Mouse (Mus musculus) neural tube, embryonic 15.5 days (tissue): ENCODE results near the gene Rnf38. TPM values are rescaled to one million over a fixed set of nuclear protein-coding genes. Genes with fewer than 3 reads are reported as not detected.

ENCODE experiments used
- ATAC-seq: fragments of 200-750 bp; cut with Nextera tagmentation; 2 replicates; pipeline ENCODE4 v1.8.0; 2017; ENCODE audit warnings: mild to moderate bottlenecking, moderate TSS enrichment, moderate library complexity; ENCODE audit not compliant: low FRiP score
- H3K27ac ChIP-seq: fragments of 300-500 bp; sonication (generic); replicated peaks from 2 replicates; pipeline ENCODE4 v1.5.1; 2015; ENCODE audit warnings: mild to moderate bottlenecking, inconsistent platforms
- H3K27me3 ChIP-seq: fragments of 300-500 bp; sonication (generic); replicated peaks from 2 replicates; pipeline ENCODE4 v1.6.1; 2015; ENCODE audit warnings: inconsistent platforms
- H3K36me3 ChIP-seq: fragments of 300-500 bp; sonication (generic); 2 replicates; pipeline ENCODE4 v1.6.1; 2015; ENCODE audit warnings: inconsistent platforms
- H3K4me1 ChIP-seq: fragments of 300-500 bp; sonication (generic); 2 replicates; pipeline ENCODE4 v1.6.1; 2015; ENCODE audit warnings: inconsistent platforms
- H3K4me2 ChIP-seq: fragments of 300-500 bp; sonication (generic); 2 replicates; pipeline ENCODE4 v1.6.1; 2015; ENCODE audit warnings: inconsistent platforms, mild to moderate bottlenecking, moderate library complexity
- H3K4me3 ChIP-seq: fragments of 300-500 bp; sonication (generic); replicated peaks from 2 replicates; pipeline ENCODE4 v1.5.1; 2015; ENCODE audit warnings: mild to moderate bottlenecking, inconsistent platforms
- H3K9ac ChIP-seq: fragments of 300-500 bp; sonication (generic); replicated peaks from 2 replicates; pipeline ENCODE4 v1.6.1; 2015; ENCODE audit warnings: mild to moderate bottlenecking, inconsistent platforms
- H3K9me3 ChIP-seq: fragments of 300-500 bp; sonication (generic); replicated peaks from 2 replicates; pipeline ENCODE4 v1.6.1; 2016; ENCODE audit warnings: inconsistent platforms
- WGBS: fragments of 180-500 bp; shearing (Covaris S2); methylation state at CpG from one replicate; pipeline ENCODE4 v1.1.7; 2015; ENCODE audit warnings: mixed read lengths; 5-methylcytosine and 5-hydroxymethylcytosine counted together
- polyA plus RNA-seq: library from polyadenylated mRNA; unstranded; fragments of >200 nt; fragmentation: Nextera tagmentation; extraction: Ambion mirVana; gene quantifications from 2 replicates; pipeline ENCODE4 v1.2.1, GENCODE M21; 2015

The Rnf38 gene
- polyA plus RNA-seq, 1 experiment from 2014 or later, result 23.4 TPM

GRCm38 (mm10) chr4:44249705-44250104 lies 16.1 kb upstream of the Rnf38 start:
- no peaks in the 10 kb centered on the region for H3K27me3 ChIP-seq
- peaks cover 20% of the 10 kb centered on the region for H3K4me1 ChIP-seq
- no peak overlapping the region for H3K27ac ChIP-seq
- H3K4me3 ChIP-seq, result no peak overlapping the region
- peak overlapping the region; percentile 31 for H3K4me2 ChIP-seq
- no peak for ATAC-seq
- no peaks in the 10 kb centered on the region for H3K36me3 ChIP-seq
- no peak overlapping the region for H3K9ac ChIP-seq
- H3K9me3 ChIP-seq, result no peaks in the 10 kb centered on the region
- 4% methylated on average over 10 of the region's 10 CpGs for WGBS

DNA sequence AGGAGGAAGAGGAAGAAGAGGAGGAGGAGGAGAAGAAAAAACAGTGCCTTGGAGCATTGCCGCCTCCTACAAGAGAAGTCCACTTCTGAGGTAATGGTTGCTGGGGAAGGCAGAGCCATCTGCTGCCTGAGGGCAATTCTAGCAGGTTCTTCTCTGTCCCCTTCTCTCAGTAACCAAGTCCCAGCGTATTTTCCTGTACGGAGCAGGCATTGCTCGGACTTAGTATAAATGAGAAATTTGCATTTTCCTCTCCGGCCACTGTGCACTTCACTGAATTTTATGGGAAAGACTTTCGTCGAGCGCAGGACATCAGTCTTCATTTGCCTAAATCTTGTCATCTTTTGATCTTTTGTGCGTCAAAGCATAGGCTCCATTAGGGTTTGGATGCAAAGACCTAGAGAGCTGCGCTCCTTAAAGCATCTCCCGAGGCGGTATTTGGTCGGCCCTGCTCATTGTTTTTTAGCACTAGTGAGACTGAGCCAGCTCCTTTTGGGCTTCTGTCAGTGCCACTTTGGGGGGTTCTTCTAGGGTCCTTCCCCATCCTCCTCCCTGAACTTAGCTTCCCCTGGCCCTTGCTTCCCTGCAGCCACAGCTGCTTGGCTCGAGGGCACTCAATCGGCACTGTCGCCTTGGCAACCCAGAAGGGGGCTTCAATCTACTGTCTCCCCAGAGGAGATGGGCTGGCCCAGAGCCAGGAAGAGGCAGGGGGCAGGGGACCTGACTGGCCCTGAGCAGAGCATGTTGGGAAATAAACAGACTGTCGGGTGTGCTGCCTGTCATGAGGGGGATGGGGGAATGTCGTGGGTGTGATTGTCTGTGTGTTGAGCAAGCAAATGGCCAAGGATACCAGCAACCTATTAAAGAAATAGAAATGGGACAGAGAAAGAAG lies 13.7 kb upstream of the Rnf38 start:
- Histone ChIP-seq H3K27ac (peak overlapping the region; percentile 75), H3K4me3 (0 out of 2 replicates have a peak overlapping the region, but pooled peaks have one; percentile 4), H3K4me1 (peaks cover 13% of the 10 kb centered on the region), H3K9ac (no peak overlapping the region), H3K9me3 (no peaks in the 10 kb centered on the region), H3K4me2 (peak overlapping the region; percentile 46), H3K27me3 (no peaks in the 10 kb centered on the region), H3K36me3 (no peaks in the 10 kb centered on the region)
- ATAC-seq, result peak; percentile 88
- WGBS, result 6% methylated on average over 18 of the region's 18 CpGs

DNA sequence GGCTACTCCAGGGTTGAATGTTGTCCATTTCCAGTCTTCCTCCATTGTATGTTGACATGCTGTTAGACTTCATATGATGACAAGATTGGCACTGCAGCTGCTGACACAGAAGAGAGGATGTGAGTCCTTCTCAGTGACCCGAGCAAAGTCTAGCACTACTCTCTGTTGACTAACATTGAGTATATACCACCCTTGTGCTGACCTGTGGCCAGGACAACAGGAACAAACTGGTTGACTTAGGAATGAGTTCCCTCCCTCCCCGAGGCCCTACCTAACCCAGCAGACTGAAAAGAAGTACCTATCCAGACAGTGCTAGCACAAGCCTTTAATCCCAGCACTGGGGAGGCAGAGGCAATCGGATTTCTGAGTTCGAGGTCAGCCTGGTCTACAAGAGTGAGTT lies 12.7 kb upstream of the Rnf38 start:
- 87% methylated on average over 4 of the region's 4 CpGs for WGBS
- Histone ChIP-seq H3K27ac (no peak overlapping the region), H3K9ac (no peak overlapping the region), H3K4me3 (no peak overlapping the region), H3K4me2 (no peak overlapping the region), H3K27me3 (no peaks in the 10 kb centered on the region), H3K36me3 (no peaks in the 10 kb centered on the region), H3K4me1 (peaks cover 12% of the 10 kb centered on the region), H3K9me3 (no peaks in the 10 kb centered on the region)
- ATAC-seq, result no peak

DNA sequence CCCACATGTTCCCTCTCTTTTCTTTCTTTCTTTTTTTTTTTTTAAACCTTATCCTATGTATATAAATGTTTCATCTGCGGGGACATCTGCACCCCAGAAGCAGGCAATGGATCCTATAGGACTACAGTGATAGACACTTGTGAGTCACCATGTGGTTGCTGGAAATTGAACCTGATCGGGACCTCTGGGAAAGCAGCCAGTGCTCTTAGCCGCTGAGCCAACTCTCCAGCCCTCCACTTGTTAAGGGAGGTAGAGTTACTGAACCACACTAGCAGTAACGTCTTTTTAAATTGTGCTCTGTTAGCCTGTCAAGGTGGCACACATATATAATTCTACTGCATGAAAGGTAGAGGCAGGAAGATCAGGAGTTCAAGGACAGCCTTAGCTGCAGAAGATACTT lies 8.0 kb upstream of the Rnf38 start:
- Histone ChIP-seq H3K27ac (no peak overlapping the region), H3K9me3 (no peaks in the 10 kb centered on the region), H3K4me2 (no peak overlapping the region), H3K9ac (no peak overlapping the region), H3K4me1 (no peaks in the 10 kb centered on the region), H3K4me3 (no peak overlapping the region), H3K27me3 (no peaks in the 10 kb centered on the region), H3K36me3 (no peaks in the 10 kb centered on the region)
- ATAC-seq, result no peak
- WGBS, result 60% methylated on average over 4 of the region's 4 CpGs

DNA sequence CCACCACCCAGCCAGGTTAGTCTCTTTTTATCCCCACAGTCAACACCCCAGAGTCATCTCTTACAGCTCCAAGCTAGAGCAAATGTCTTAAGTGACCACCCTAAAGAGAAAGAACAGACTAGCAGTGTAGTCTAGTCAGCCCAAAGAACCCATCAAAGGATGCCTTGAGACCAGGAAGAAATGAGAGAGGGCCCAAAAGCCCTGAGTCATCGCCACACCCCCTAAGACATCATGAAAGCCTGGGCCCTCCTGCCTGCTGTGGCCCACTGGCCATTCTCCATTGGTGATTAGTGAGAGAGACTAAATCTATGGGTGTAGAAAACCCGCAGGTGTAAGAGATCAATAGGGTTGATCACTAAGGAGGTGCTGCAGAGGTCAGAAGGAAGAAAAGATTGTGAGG lies 2.4 kb upstream of the Rnf38 start:
- ATAC-seq, result no peak

DNA sequence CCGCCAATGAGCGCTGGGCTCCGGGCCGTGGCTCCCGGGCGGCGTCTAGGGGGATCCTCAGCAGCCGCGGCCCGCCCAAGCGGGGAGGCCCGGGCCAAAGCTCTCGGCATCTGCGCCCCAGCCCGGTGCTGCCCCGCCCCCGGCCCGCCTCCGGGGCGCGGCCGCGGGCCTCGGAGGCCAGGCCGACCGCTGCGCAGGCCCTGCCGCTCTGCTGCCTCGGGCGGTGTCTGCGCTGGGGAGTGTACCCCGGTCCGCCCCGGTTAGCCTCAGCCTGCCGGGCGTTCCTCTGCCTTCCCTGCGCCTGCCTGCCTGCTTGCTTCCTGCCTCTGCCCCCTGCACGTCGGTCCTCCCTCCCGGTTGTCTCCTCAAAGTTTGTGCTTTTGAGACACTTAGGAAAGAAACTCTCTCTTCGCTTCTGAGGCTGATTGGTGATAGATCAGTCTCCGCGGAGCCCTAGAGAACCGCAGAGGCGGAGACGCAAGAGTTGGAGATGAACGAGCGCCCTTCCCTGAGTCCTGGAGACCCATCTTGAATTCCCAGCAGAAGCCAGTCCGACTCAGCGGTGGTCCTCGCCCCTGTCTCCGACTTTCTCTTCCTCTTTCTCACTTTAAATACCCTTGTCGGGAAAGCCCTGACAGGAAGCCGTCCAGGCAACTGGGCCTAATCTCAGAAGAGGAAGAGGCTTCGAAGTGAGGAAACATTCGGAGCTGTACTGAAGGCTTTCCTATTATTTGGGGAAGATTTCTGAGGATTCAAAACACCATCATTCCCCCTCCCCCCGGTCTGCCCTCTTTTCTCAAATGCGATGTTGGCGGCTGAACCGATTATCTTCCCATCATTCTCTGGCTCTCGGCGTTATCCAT lies 646 bp upstream of the Rnf38 start:
- WGBS, result under 1% methylated on average over 50 of the region's 62 CpGs
- peak overlapping the region; percentile 85 for H3K4me2 ChIP-seq
- H3K4me3 ChIP-seq, result peak overlapping the region; percentile 87
- peak overlapping the region; percentile 88 for H3K27ac ChIP-seq
- no peaks in the 10 kb centered on the region for H3K9me3 ChIP-seq
- no peaks in the 10 kb centered on the region for H3K36me3 ChIP-seq
- no peaks in the 10 kb centered on the region for H3K27me3 ChIP-seq
- H3K9ac ChIP-seq, result peak overlapping the region; percentile 84
- peak; percentile 97 for ATAC-seq
- H3K4me1 ChIP-seq, result peaks cover 34% of the 10 kb centered on the region

More for the DNA sequence above, 2.4 kb upstream of the Rnf38 start:
- H3K4me2 ChIP-seq, result no peak overlapping the region
- H3K9me3 ChIP-seq, result no peaks in the 10 kb centered on the region
- peaks cover 30% of the 10 kb centered on the region for H3K4me1 ChIP-seq
- H3K36me3 ChIP-seq, result no peaks in the 10 kb centered on the region
- H3K27ac ChIP-seq, result no peak overlapping the region
- no peaks in the 10 kb centered on the region for H3K27me3 ChIP-seq
- no peak overlapping the region for H3K4me3 ChIP-seq
- 82% methylated on average over 2 of the region's 2 CpGs for WGBS
- no peak overlapping the region for H3K9ac ChIP-seq

- Histone ChIP-seq H3K9me3 (no peaks in the 10 kb centered on the region), H3K36me3 (no peaks in the 10 kb centered on the region), H3K4me3 (peak overlapping the region; percentile 87), H3K4me1 (peaks cover 38% of the 10 kb centered on the region), H3K27me3 (no peaks in the 10 kb centered on the region), H3K9ac (peak overlapping the region; percentile 84), H3K4me2 (peak overlapping the region; percentile 85), H3K27ac (peak overlapping the region; percentile 88)
- WGBS, result under 1% methylated on average over 40 of the region's 68 CpGs
- peak; percentile 46 for ATAC-seq
Measured at GRCm38 (mm10) chr4:44232771-44233712, 547 bp downstream of the Rnf38 start.

GRCm38 (mm10) chr4:44225128-44225527 lies 8.5 kb downstream of the Rnf38 start:
- H3K27me3 ChIP-seq, result no peaks in the 10 kb centered on the region
- no peak overlapping the region for H3K9ac ChIP-seq
- H3K27ac ChIP-seq, result no peak overlapping the region
- no peak overlapping the region for H3K4me2 ChIP-seq
- 85% methylated on average over 10 of the region's 10 CpGs for WGBS
- H3K9me3 ChIP-seq, result no peaks in the 10 kb centered on the region
- H3K36me3 ChIP-seq, result no peaks in the 10 kb centered on the region
- ATAC-seq, result no peak
- H3K4me3 ChIP-seq, result no peak overlapping the region
- H3K4me1 ChIP-seq, result peaks cover 25% of the 10 kb centered on the region

DNA sequence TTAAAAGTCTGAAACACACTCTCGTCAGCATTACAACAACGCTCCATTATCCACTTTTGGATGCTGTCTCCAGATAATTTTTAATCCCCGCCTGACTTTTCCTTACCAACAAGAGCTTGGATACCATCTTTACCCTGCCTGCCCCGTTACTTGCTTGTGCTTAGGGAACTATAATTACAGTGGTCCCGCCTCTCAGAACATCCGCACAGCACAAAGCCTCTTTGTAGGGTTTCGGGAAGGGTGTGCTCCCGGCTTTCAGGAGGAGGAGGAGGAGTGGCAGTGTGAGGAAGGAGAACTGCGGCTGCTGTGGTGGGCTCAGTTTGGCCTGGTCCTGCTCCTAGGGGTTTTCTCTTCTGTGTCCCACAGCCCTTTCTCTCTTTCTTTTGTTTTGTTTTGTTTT lies 9.4 kb downstream of the Rnf38 start:
- WGBS, result 14% methylated on average over 9 of the region's 9 CpGs
- no peaks in the 10 kb centered on the region for H3K9me3 ChIP-seq
- H3K36me3 ChIP-seq, result no peaks in the 10 kb centered on the region
- H3K4me2 ChIP-seq, result peak overlapping the region; percentile 28
- no peak overlapping the region for H3K9ac ChIP-seq
- peaks cover 25% of the 10 kb centered on the region for H3K4me1 ChIP-seq
- H3K4me3 ChIP-seq, result no peak overlapping the region
- H3K27ac ChIP-seq, result no peak overlapping the region
- H3K27me3 ChIP-seq, result no peaks in the 10 kb centered on the region
- no peak for ATAC-seq

- H3K4me3 ChIP-seq, result no peak overlapping the region
- H3K4me1 ChIP-seq, result peaks cover 21% of the 10 kb centered on the region
- H3K4me2 ChIP-seq, result no peak overlapping the region
- no peaks in the 10 kb centered on the region for H3K9me3 ChIP-seq
- H3K27ac ChIP-seq, result no peak overlapping the region
- no peaks in the 10 kb centered on the region for H3K27me3 ChIP-seq
- H3K9ac ChIP-seq, result no peak overlapping the region
- no peaks in the 10 kb centered on the region for H3K36me3 ChIP-seq
- 71% methylated on average over 4 of the region's 4 CpGs for WGBS
- no peak for ATAC-seq
Measured at GRCm38 (mm10) chr4:44223444-44223843, 10.1 kb downstream of the Rnf38 start.
